Mouse (Mus musculus) layer of hippocampus, postnatal 36 days (tissue): ENCODE results near the gene 4931423N10Rik. TPM values are rescaled to one million over a fixed set of nuclear protein-coding genes. Genes with fewer than 3 reads are reported as not detected.
"Not testable (repeated sequence)": the region's sequence is repeated elsewhere in the genome, so short reads cannot be mapped to it uniquely, and the experiment has no call there.

ENCODE experiments used
- DNase-seq, 2 experiments: peaks; one replicate each; pipeline ENCODE4 v3.0.0; 2022
- total RNA-seq, 2 experiments: library from RNA; stranded (reverse); gene quantifications; 2 replicates each; pipeline ENCODE4 v1.2.3; 2021

4931423N10Rik gene
- under 1 TPM in 1 of 2 experiments, not detected in 1; 0.28 TPM for total RNA-seq

- DNase-seq: no peak
These were observed at the start of gene 4931423N10Rik for GRCm38 (mm10) chr2:23207070-23207526. TSS of gene 4931423N10Rik (plus strand) at chr2:23207476.

- DNase-seq: no peak
These were observed 35.0 kb upstream of the 4931423N10Rik start for GRCm38 (mm10) chr2:23172305-23172704.

- DNase-seq: peak; percentile 55 to 58
These were observed 12.9 kb upstream of the 4931423N10Rik start for GRCm38 (mm10) chr2:23194366-23194765.

GRCm38 (mm10) chr2:23201034-23201433 lies 6.2 kb upstream of the 4931423N10Rik start:
- DNase-seq: no peak

GRCm38 (mm10) chr2:23202900-23203670 lies 4.2 kb upstream of the 4931423N10Rik start:
- DNase-seq: no peak

GRCm38 (mm10) chr2:23213661-23214060 lies 6.4 kb downstream of the 4931423N10Rik start:
- no peak for DNase-seq

- no peak for DNase-seq
These were observed 17.9 kb downstream of the 4931423N10Rik start for GRCm38 (mm10) chr2:23225199-23225598.

GRCm38 (mm10) chr2:23228463-23228862 lies 21.2 kb downstream of the 4931423N10Rik start:
- DNase-seq: no peak

GRCm38 (mm10) chr2:23234065-23234773 lies 26.9 kb downstream of the 4931423N10Rik start:
- no peak for DNase-seq

GRCm38 (mm10) chr2:23290991-23291390 lies 83.7 kb downstream of the 4931423N10Rik start:
- DNase-seq: not testable (repeated sequence)

- DNase-seq: no peak
These were observed 107.6 kb downstream of the 4931423N10Rik start for GRCm38 (mm10) chr2:23314869-23315268.

Other genes with a start within 250 kb of the 4931423N10Rik start
- 100 to 1,000 TPM; 216 to 228 TPM for gene Abi1, start 167.2 kb upstream of the 4931423N10Rik start, total RNA-seq
- gene Acbd5, start 139.3 kb upstream of the 4931423N10Rik start, total RNA-seq: 10 to 100 TPM; 84.9 to 94.1 TPM
- under 1 TPM; 0.40 to 0.53 TPM for gene Mastl, start 51.5 kb upstream of the 4931423N10Rik start, total RNA-seq
- 100 to 1,000 TPM in 1 of 2 experiments, 10 to 100 TPM in 1; 92.5 to 101 TPM for gene Yme1l1, start 51.1 kb upstream of the 4931423N10Rik start, total RNA-seq
- 1 to 10 TPM; 1.8 to 2.2 TPM for gene Nxph2, start 113.8 kb downstream of the 4931423N10Rik start, total RNA-seq